Mouse (Mus musculus) cerebellum, adult 2 months (tissue): ENCODE results near the gene Tuba1a.

ENCODE experiments used
- CTCF ChIP-seq: fragments of 200-500 bp; IDR thresholded peaks from 2 replicates; pipeline ENCODE4 v1.5.1; 2011; ENCODE audit warnings: low read depth, mild to moderate bottlenecking, control low read depth, low read length, moderate library complexity, borderline replicate concordance; ENCODE audit not compliant: insufficient read depth
- POLR2A ChIP-seq: fragments of 200-500 bp; IDR thresholded peaks from 2 replicates; pipeline ENCODE4 v1.6.1; 2011; ENCODE audit warnings: low read length, control low read depth, borderline replicate concordance; ENCODE audit not compliant: insufficient read depth

DNA sequence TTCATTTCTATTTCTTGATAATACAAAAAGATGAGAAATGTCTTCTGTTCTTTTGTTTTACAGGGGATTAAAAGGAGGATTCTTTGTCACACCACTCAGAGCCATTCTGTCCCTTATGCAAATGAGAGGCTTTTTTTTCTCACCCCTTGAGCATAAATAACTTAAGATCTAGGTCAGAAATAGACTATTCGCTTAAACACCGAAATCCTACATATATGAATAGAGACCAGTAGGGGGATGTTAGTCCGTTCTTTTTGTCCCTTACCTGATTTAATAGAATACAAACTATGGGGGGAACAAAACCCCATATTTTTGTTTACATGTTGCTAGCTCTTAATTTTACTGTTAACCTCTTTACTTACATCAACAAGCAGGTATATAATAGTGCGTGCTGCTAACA is 2.5 kb upstream of the Tuba1a start:
- TF ChIP-seq CTCF (no peak), POLR2A (no peak)
